Mouse (Mus musculus): ENCODE measurements around the gene Hist1h3h. TPM values are rescaled to one million over a fixed set of nuclear protein-coding genes. Genes with fewer than 3 reads are reported as not detected.
A peak's percentile ranks its signal among the peaks of the same experiment; 100 is the strongest.
"Not testable (repeated sequence)": the region's sequence is repeated elsewhere in the genome, so short reads cannot be mapped to it uniquely, and the experiment has no call there.

The Hist1h3h gene
- polyA plus RNA-seq, 1 experiment from 2014 or later = 5.6 TPM

- peak; percentile 96 for ATAC-seq (replicated peaks; ENCODE audit: low FRiP score, low read depth)
- peak within 1 kb of the TSS; percentile 46; the same call in 1 of the 2 replicates for H3K9ac ChIP-seq (ENCODE audit: low read depth, low read length)
- H3K27me3 ChIP-seq (ENCODE audit: insufficient read depth, low read length); H3K9me3 ChIP-seq (replicated peaks; ENCODE audit: low read length); H3K4me1 ChIP-seq (replicated peaks; ENCODE audit: insufficient read depth, low read length); H3K36me3 ChIP-seq (ENCODE audit: insufficient read depth, low read length): not testable (repeated sequence)
- peak within 1 kb of the TSS; percentile 65 for H3K4me2 ChIP-seq (ENCODE audit: low read length)
- peak; percentile 99 for DNase-seq (ENCODE audit: low spot score)
- H3K4me3 ChIP-seq (replicated peaks; ENCODE audit: low read depth, low read length) = peak within 1 kb of the TSS; percentile 44
- H3K27ac ChIP-seq = peak within 1 kb of the TSS; percentile 92
- under 1% methylated on average over 32 of the region's 50 CpGs for WGBS
- TF ChIP-seq CTCF (IDR thresholded peaks at IDR 0.05; ENCODE audit: low read depth) = peak; percentile 30; the same call in 1 of the 2 replicates
Measured at GRCm38 (mm10) chr13:21753524-21754285, 36.2 kb downstream of the Hist1h3h start, which contains the start of the genes Hist1h2ak and Hist1h2bn. Gene Hist1h2ak, minus strand, starts transcription at chr13:21753827. Gene Hist1h2bn, plus strand, starts transcription at chr13:21754123.

GRCm38 (mm10) chr13:21754294-21755001 is 37.0 kb downstream of the Hist1h3h start:
- H3K4me3 ChIP-seq (replicated peaks; ENCODE audit: low read depth, low read length) = peak overlapping the region; percentile 44
- peak overlapping the region; percentile 40; the same call in 1 of the 2 replicates for H3K9ac ChIP-seq (ENCODE audit: low read depth, low read length)
- H3K9me3 ChIP-seq (replicated peaks; ENCODE audit: low read length); H3K27me3 ChIP-seq (ENCODE audit: insufficient read depth, low read length); H3K36me3 ChIP-seq (ENCODE audit: insufficient read depth, low read length); H3K4me1 ChIP-seq (replicated peaks; ENCODE audit: insufficient read depth, low read length): not testable (repeated sequence)
- H3K27ac ChIP-seq = peak overlapping the region; percentile 92
- H3K4me2 ChIP-seq (ENCODE audit: low read length) = peak overlapping the region; percentile 65
- under 1% methylated on average over 22 of the region's 26 CpGs for WGBS
- ATAC-seq (replicated peaks; ENCODE audit: low FRiP score, low read depth) (0 out of 2 replicates have a peak, but pooled peaks have one; percentile 0), DNase-seq (ENCODE audit: low spot score) (peak; percentile 63)

- no peak overlapping the region for H3K27ac ChIP-seq
- TF ChIP-seq CTCF (IDR thresholded peaks at IDR 0.05; ENCODE audit: low read depth) = no peak
- H3K9me3 ChIP-seq (replicated peaks; ENCODE audit: low read length) = no peaks in the 10 kb centered on the region
- 34% methylated on average over 1 of the region's 1 CpGs for WGBS
- 0 out of 2 replicates have a peak overlapping the region, but pooled peaks have one; percentile 7 for H3K4me2 ChIP-seq (ENCODE audit: low read length)
- no peaks in the 10 kb centered on the region for H3K27me3 ChIP-seq (ENCODE audit: insufficient read depth, low read length)
- no peak overlapping the region for H3K9ac ChIP-seq (ENCODE audit: low read depth, low read length)
- H3K4me1 ChIP-seq (replicated peaks; ENCODE audit: insufficient read depth, low read length) = no peaks in the 10 kb centered on the region
- H3K36me3 ChIP-seq (ENCODE audit: insufficient read depth, low read length) = no peaks in the 10 kb centered on the region
- no peak overlapping the region for H3K4me3 ChIP-seq (replicated peaks; ENCODE audit: low read depth, low read length)
- DNase-seq (ENCODE audit: low spot score) (no peak), ATAC-seq (replicated peaks; ENCODE audit: low FRiP score, low read depth) (no peak)
Measured at GRCm38 (mm10) chr13:21755707-21756106, 38.2 kb downstream of the Hist1h3h start.

Small RNAs within 50 kb of the gene (microRNA-seq; reads per million reads assigned to microRNA genes)
- gene Gm44357 = not detected
- gene Gm44367 = not detected
- not detected for gene Gm44454

Other genes with a start within 250 kb of the Hist1h3h start
- 3.4 and 3.7 TPM in 2 replicates for gene Nkapl, start 249.2 kb upstream of the Hist1h3h start, polyA plus RNA-seq (2015; fragmentation: Nextera tagmentation; extraction: Ambion mirVana)
- 4.0 and 4.3 TPM in 2 replicates for gene Zkscan4, start 238.8 kb upstream of the Hist1h3h start, polyA plus RNA-seq (2015; fragmentation: Nextera tagmentation; extraction: Ambion mirVana)
- gene Gm10065, start 238.2 kb upstream of the Hist1h3h start, polyA plus RNA-seq (2015; fragmentation: Nextera tagmentation; extraction: Ambion mirVana) = not detected in 2 replicates
- 0.43 TPM in 2 replicates for gene AK157302, start 222.4 kb upstream of the Hist1h3h start, polyA plus RNA-seq (2015; fragmentation: Nextera tagmentation; extraction: Ambion mirVana)
- gene Gm11273, start 216.2 kb upstream of the Hist1h3h start, polyA plus RNA-seq (2015; fragmentation: Nextera tagmentation; extraction: Ambion mirVana) = 13.3 and 18.1 TPM in 2 replicates
- 4.6 and 5.0 TPM in 2 replicates for gene Zkscan8, start 186.5 kb upstream of the Hist1h3h start, polyA plus RNA-seq (2015; fragmentation: Nextera tagmentation; extraction: Ambion mirVana)
- gene Olfr1366, start 174.9 kb upstream of the Hist1h3h start, polyA plus RNA-seq (2015; fragmentation: Nextera tagmentation; extraction: Ambion mirVana) = 0.11 and 0.13 TPM in 2 replicates
- gene Olfr1535, start 157.8 kb upstream of the Hist1h3h start, polyA plus RNA-seq (2015; fragmentation: Nextera tagmentation; extraction: Ambion mirVana) = not detected in 2 replicates
- gene Olfr1364, start 135.9 kb upstream of the Hist1h3h start, polyA plus RNA-seq (2015; fragmentation: Nextera tagmentation; extraction: Ambion mirVana) = not detected in 2 replicates
- not detected in 2 replicates for gene Olfr1362, start 103.6 kb upstream of the Hist1h3h start, polyA plus RNA-seq (2015; fragmentation: Nextera tagmentation; extraction: Ambion mirVana)
- not detected in 2 replicates for gene Olfr11, start 75.1 kb upstream of the Hist1h3h start, polyA plus RNA-seq (2015; fragmentation: Nextera tagmentation; extraction: Ambion mirVana)
- gene Olfr1361, start 54.3 kb upstream of the Hist1h3h start, polyA plus RNA-seq (2015; fragmentation: Nextera tagmentation; extraction: Ambion mirVana) = not detected in 2 replicates
- gene Olfr1360, start 40.3 kb upstream of the Hist1h3h start, polyA plus RNA-seq (2015; fragmentation: Nextera tagmentation; extraction: Ambion mirVana) = not detected in 2 replicates
- not detected in 2 replicates for gene Olfr1359, start 19.5 kb upstream of the Hist1h3h start, polyA plus RNA-seq (2015; fragmentation: Nextera tagmentation; extraction: Ambion mirVana)
- 2.1 and 3.7 TPM in 2 replicates for gene Hist1h2bl, start 1.5 kb upstream of the Hist1h3h start, polyA plus RNA-seq (2015; fragmentation: Nextera tagmentation; extraction: Ambion mirVana)
- gene Hist1h2ai, start 1.2 kb upstream of the Hist1h3h start, polyA plus RNA-seq (2015; fragmentation: Nextera tagmentation; extraction: Ambion mirVana) = 21.2 and 27.1 TPM in 2 replicates
- gene Hist1h2bm, start 4.4 kb downstream of the Hist1h3h start, polyA plus RNA-seq (2015; fragmentation: Nextera tagmentation; extraction: Ambion mirVana) = 2.1 and 2.4 TPM in 2 replicates
- 0.34 and 0.65 TPM in 2 replicates for gene Hist1h4j, start 17.4 kb downstream of the Hist1h3h start, polyA plus RNA-seq (2015; fragmentation: Nextera tagmentation; extraction: Ambion mirVana)
- 2.0 and 3.0 TPM in 2 replicates for gene Hist1h4k, start 32.8 kb downstream of the Hist1h3h start, polyA plus RNA-seq (2015; fragmentation: Nextera tagmentation; extraction: Ambion mirVana)
- gene Hist1h2ak, start 36.2 kb downstream of the Hist1h3h start, polyA plus RNA-seq (2015; fragmentation: Nextera tagmentation; extraction: Ambion mirVana) = 18.1 and 21.5 TPM in 2 replicates
- gene Hist1h2bn, start 36.5 kb downstream of the Hist1h3h start, polyA plus RNA-seq (2015; fragmentation: Nextera tagmentation; extraction: Ambion mirVana) = 1.8 and 4.6 TPM in 2 replicates
- 13.2 and 13.8 TPM in 2 replicates for gene Hist1h1b, start 63.0 kb downstream of the Hist1h3h start, polyA plus RNA-seq (2015; fragmentation: Nextera tagmentation; extraction: Ambion mirVana)
- 66.0 and 72.0 TPM in 2 replicates for gene Hist1h3i, start 65.7 kb downstream of the Hist1h3h start, polyA plus RNA-seq (2015; fragmentation: Nextera tagmentation; extraction: Ambion mirVana)
- gene Hist1h2an, start 69.6 kb downstream of the Hist1h3h start, polyA plus RNA-seq (2015; fragmentation: Nextera tagmentation; extraction: Ambion mirVana) = 4.6 TPM in 1 of 2 replicates, not detected in the other
- gene Hist1h2bp, start 69.8 kb downstream of the Hist1h3h start, polyA plus RNA-seq (2015; fragmentation: Nextera tagmentation; extraction: Ambion mirVana) = 0.71 and 1.5 TPM in 2 replicates
- 12.2 and 13.7 TPM in 2 replicates for gene Hist1h2bq, start 92.5 kb downstream of the Hist1h3h start, polyA plus RNA-seq (2015; fragmentation: Nextera tagmentation; extraction: Ambion mirVana)
- gene Hist1h2ao, start 92.8 kb downstream of the Hist1h3h start, polyA plus RNA-seq (2015; fragmentation: Nextera tagmentation; extraction: Ambion mirVana) = not detected in 2 replicates
- not detected in 2 replicates for gene Hist1h4m, start 94.1 kb downstream of the Hist1h3h start, polyA plus RNA-seq (2015; fragmentation: Nextera tagmentation; extraction: Ambion mirVana)
- 6.0 and 6.3 TPM in 2 replicates for gene Hist1h4n, start 114.5 kb downstream of the Hist1h3h start, polyA plus RNA-seq (2015; fragmentation: Nextera tagmentation; extraction: Ambion mirVana)
- gene Hist1h2ap, start 115.8 kb downstream of the Hist1h3h start, polyA plus RNA-seq (2015; fragmentation: Nextera tagmentation; extraction: Ambion mirVana) = 2,281 and 2,496 TPM in 2 replicates
- gene Hist1h2br, start 116.1 kb downstream of the Hist1h3h start, polyA plus RNA-seq (2015; fragmentation: Nextera tagmentation; extraction: Ambion mirVana) = 13.2 TPM in 2 replicates
- gene Zfp184, start 227.4 kb downstream of the Hist1h3h start, polyA plus RNA-seq (2015; fragmentation: Nextera tagmentation; extraction: Ambion mirVana) = 8.5 and 9.6 TPM in 2 replicates